Mouse (Mus musculus) C2C12 (cell line): ENCODE measurements around the gene Ptger2. TPM values are rescaled to one million over a fixed set of nuclear protein-coding genes. Genes with fewer than 3 reads are reported as not detected.

Experiments used
- H3K27me3 ChIP-seq: one replicate; pipeline ENCODE4 v1.6.1; 2011; ENCODE audit not compliant: control insufficient read depth, insufficient read depth, insufficient read length
- H3K36me3 ChIP-seq: one replicate; pipeline ENCODE4 v1.6.1; 2011; ENCODE audit not compliant: control insufficient read depth, insufficient read depth
- H3K4me3 ChIP-seq: one replicate; pipeline ENCODE4 v1.5.1; 2011; ENCODE audit warnings: mild to moderate bottlenecking, control low read depth; ENCODE audit not compliant: poor library complexity, insufficient read depth, severe bottlenecking
- H3K79me2 ChIP-seq: one replicate; pipeline ENCODE4 v1.6.1; 2011; ENCODE audit not compliant: control insufficient read depth, insufficient read depth
- H3K79me3 ChIP-seq: one replicate; pipeline ENCODE4 v1.6.1; 2011; ENCODE audit warnings: low read depth, control low read depth
- H3ac ChIP-seq: one replicate; pipeline ENCODE3; 2011; ENCODE audit warnings: low read depth; ENCODE audit not compliant: control insufficient read depth, insufficient read length
- CEBPB ChIP-seq: IDR thresholded peaks from one replicate; pipeline ENCODE4 v1.6.1; 2011; ENCODE audit warnings: low read depth, mild to moderate bottlenecking, control low read depth, moderate library complexity
- CTCF ChIP-seq: IDR thresholded peaks from one replicate; pipeline ENCODE4 v1.5.1; 2011; ENCODE audit not compliant: control insufficient read depth, insufficient read depth, insufficient read length
- FOSL1 ChIP-seq: IDR thresholded peaks from one replicate; pipeline ENCODE4 v1.8.0; 2011; ENCODE audit warnings: mild to moderate bottlenecking, low read length; ENCODE audit not compliant: poor library complexity, insufficient read depth, severe bottlenecking
- MAX ChIP-seq: IDR thresholded peaks from one replicate; pipeline ENCODE4 v1.6.1; 2011; ENCODE audit warnings: mild to moderate bottlenecking, control low read depth
- MYOD1 ChIP-seq: IDR thresholded peaks from one replicate; pipeline ENCODE4 v1.6.1; 2011; ENCODE audit warnings: low read depth; ENCODE audit not compliant: control insufficient read depth, insufficient read length
- MYOG ChIP-seq: IDR thresholded peaks from one replicate; pipeline ENCODE4 v1.6.1; 2011; ENCODE audit not compliant: control insufficient read depth, insufficient read length; ENCODE audit errors: extremely low read depth
- USF1 ChIP-seq: IDR thresholded peaks from one replicate; pipeline ENCODE4 v1.6.1; 2011; ENCODE audit warnings: low read depth, mild to moderate bottlenecking, control low read depth, moderate library complexity
- polyA plus RNA-seq: library from polyadenylated mRNA; unstranded; fragments of >200 nt; fragmentation: generic; extraction: Trizol; gene quantifications from one replicate; pipeline ENCODE4 v1.2.1, GENCODE M21; 2012; ENCODE audit warnings: missing spikeins

Gene Ptger2
- polyA plus RNA-seq, 1 experiment: not detected

GRCm38 (mm10) chr14:44988456-44989016, 541 bp downstream of the Ptger2 start:
- Histone ChIP-seq H3K79me3 (no peaks in the 10 kb centered on the region), H3ac (no peak overlapping the region), H3K79me2 (no peaks in the 10 kb centered on the region)

GRCm38 (mm10) chr14:44989017-44989721, 1.2 kb downstream of the Ptger2 start:
- Histone ChIP-seq H3K79me2 (no peaks in the 10 kb centered on the region), H3K36me3 (no peaks in the 10 kb centered on the region), H3ac (no peak overlapping the region), H3K79me3 (no peaks in the 10 kb centered on the region), H3K4me3 (no peak overlapping the region), H3K27me3 (no peaks in the 10 kb centered on the region)
- TF ChIP-seq MAX: no peak
- no peak for TF ChIP-seq FOSL1
- TF ChIP-seq CEBPB: no peak
- TF ChIP-seq MYOD1: no peak
- TF ChIP-seq USF1: no peak
- TF ChIP-seq CTCF: no peak
- no peak for TF ChIP-seq MYOG

More at GRCm38 (mm10) chr14:44988456-44989016, 541 bp downstream of the Ptger2 start:
- no peaks in the 10 kb centered on the region for H3K27me3 ChIP-seq
- H3K4me3 ChIP-seq: no peak overlapping the region
- no peaks in the 10 kb centered on the region for H3K36me3 ChIP-seq
- TF ChIP-seq FOSL1 (no peak), CTCF (no peak), MYOD1 (no peak), CEBPB (no peak), MYOG (no peak), MAX (no peak)

GRCm38 (mm10) chr14:44989751-44990150, 1.8 kb downstream of the Ptger2 start:
- H3K27me3 ChIP-seq: no peaks in the 10 kb centered on the region
- H3K79me3 ChIP-seq: no peaks in the 10 kb centered on the region
- no peaks in the 10 kb centered on the region for H3K36me3 ChIP-seq
- no peak overlapping the region for H3ac ChIP-seq
- no peak overlapping the region for H3K4me3 ChIP-seq
- H3K79me2 ChIP-seq: no peaks in the 10 kb centered on the region
- no peak for TF ChIP-seq MYOD1
- no peak for TF ChIP-seq CEBPB
- no peak for TF ChIP-seq MYOG

- Histone ChIP-seq H3K36me3 (no peaks in the 10 kb centered on the region), H3ac (no peak overlapping the region), H3K27me3 (no peaks in the 10 kb centered on the region), H3K4me3 (no peak overlapping the region), H3K79me3 (no peaks in the 10 kb centered on the region), H3K79me2 (no peaks in the 10 kb centered on the region)
- no peak for TF ChIP-seq MYOG
- no peak for TF ChIP-seq CTCF
- TF ChIP-seq CEBPB: no peak
- TF ChIP-seq MYOD1: no peak
- TF ChIP-seq MAX: no peak
- no peak for TF ChIP-seq FOSL1
- TF ChIP-seq USF1: no peak
These were observed 6.3 kb downstream of the Ptger2 start for GRCm38 (mm10) chr14:44994337-44994736.

DNA sequence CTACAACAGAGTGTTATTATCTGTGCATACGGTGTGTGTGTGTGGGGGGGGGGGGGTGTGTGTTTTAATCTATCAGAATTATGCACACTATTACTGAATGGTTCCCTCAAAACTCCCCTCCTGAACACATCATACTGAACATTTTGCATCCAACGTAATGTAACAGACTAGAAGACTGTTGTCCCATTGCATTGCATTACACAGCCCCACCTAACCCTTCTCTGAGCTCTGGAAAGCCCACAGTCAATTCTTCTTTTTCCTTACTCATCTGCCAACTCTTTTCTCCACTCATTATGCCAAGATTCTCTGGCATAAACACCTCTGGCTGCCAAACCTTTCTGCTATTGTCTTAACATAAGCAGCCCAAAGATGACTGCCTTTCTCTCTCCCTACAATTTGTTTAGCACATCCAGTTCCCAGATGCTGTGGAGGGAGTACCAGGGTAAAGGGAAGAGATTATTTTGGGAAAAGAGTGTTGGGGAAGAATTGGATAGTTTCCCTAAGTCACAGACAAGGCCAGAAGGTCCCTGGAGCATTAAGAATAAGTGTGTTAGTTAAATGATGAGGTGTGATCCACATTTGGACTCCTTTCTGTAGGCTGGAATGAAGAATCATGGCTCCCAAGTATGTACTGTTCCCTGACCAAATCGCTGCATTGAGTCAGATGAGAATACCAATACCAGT, 12.2 kb downstream of the Ptger2 start:
- Histone ChIP-seq H3K79me3 (no peaks in the 10 kb centered on the region), H3K4me3 (no peak overlapping the region), H3K27me3 (no peaks in the 10 kb centered on the region), H3K79me2 (no peaks in the 10 kb centered on the region), H3K36me3 (no peaks in the 10 kb centered on the region), H3ac (no peak overlapping the region)
- no peak for TF ChIP-seq MYOG
- no peak for TF ChIP-seq MYOD1
- no peak for TF ChIP-seq CTCF
- TF ChIP-seq USF1: no peak
- no peak for TF ChIP-seq MAX
- TF ChIP-seq FOSL1: no peak

- Histone ChIP-seq H3ac (no peak overlapping the region), H3K79me3 (no peaks in the 10 kb centered on the region), H3K27me3 (no peaks in the 10 kb centered on the region), H3K4me3 (no peak overlapping the region), H3K36me3 (no peaks in the 10 kb centered on the region), H3K79me2 (no peaks in the 10 kb centered on the region)
- TF ChIP-seq MYOG (no peak), USF1 (no peak), CTCF (no peak), MAX (no peak)
These were observed 17.8 kb downstream of the Ptger2 start for GRCm38 (mm10) chr14:45005698-45006283.
